Mouse (Mus musculus): ENCODE results near the gene Scpep1.

DNA sequence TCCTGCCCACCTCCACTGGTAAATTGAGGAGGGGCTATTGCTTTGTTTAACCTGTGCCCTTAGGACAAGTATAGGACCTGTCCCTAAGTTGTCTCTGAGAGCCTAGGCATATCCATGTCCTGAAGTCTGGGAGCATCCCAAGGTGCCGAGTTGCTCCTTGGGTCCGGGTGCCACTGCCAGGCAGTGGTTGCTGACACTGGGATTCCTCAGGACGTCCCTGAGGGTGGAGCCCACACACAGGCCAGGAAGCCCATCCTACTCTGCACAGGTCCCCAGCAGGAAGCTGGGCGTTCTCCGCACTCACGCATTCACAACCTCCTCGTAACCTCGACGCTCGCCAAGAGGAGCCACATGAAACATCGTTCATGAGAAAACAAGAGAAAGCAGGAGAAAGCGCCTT is 13.8 kb downstream of the Scpep1 start:
- TF ChIP-seq CTCF (IDR thresholded peaks at IDR 0.05; ENCODE audit: insufficient read depth, low read length) (no peak), POLR2A (IDR thresholded peaks at IDR 0.05; ENCODE audit: borderline replicate concordance, extremely low read depth, low read depth, low read length) (no peak)

All from lung, adult 2 months (tissue).